Mouse (Mus musculus): Measurements from ENCODE around the gene Rfc2. TPM values are rescaled to one million over a fixed set of nuclear protein-coding genes. Genes with fewer than 3 reads are reported as not detected.
A peak's percentile ranks its signal among the peaks of the same experiment; 100 is the strongest.

Rfc2 gene
- polyA plus RNA-seq, 1 experiment = 124 TPM

DNA sequence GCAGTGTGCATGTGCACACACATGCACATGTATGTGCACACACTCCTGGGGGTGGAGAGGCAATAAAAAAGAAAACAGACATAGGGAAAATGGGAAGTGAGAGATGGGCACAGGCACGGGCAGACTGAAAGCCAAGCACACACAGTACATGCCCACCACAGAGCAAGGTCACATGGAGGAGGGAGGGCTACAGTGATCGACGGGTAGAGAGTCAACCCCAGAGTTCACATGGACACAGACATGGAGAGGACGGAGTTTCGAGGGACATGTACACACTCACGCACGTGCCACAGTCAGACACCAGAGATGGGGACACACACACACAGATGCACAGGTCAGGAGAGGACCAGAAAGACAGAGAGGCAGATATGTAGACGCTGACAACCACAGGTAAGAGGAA, 34.2 kb downstream of the Rfc2 start:
- Histone ChIP-seq H3K4me3 (ENCODE audit: insufficient read depth, low read length) (no peak overlapping the region), H3K27ac (ENCODE audit: insufficient read depth, low read length) (peak overlapping the region; percentile 39), H3K4me1 (ENCODE audit: control insufficient read depth, insufficient read depth, low read length) (peaks cover 6% of the 10 kb centered on the region)
- TF ChIP-seq POLR2A (IDR thresholded peaks at IDR 0.05; ENCODE audit: extremely low read depth, insufficient read depth, low read length) = no peak
- no peak for TF ChIP-seq CTCF (IDR thresholded peaks at IDR 0.05; ENCODE audit: extremely low read depth, insufficient read depth, low read length)

DNA sequence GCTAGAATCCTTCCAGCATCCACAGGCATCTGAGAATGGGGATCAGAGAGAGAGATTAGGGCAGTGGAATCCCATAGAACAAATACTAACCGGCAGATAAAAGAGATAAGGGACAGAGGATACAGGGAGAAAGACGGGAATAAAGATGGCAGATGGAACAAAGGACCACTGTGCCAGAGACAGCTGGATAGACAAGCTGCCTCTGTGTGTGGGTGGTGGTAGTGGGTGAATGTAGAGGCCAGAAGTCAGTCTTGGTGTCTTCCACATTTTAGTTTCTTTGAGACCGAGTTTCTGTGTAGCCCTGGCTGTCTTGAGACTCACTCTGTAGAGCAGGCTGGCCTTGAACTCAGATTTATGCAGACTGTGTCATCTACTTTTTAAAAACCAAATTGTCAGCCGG, 34.6 kb downstream of the Rfc2 start:
- no peak for TF ChIP-seq CTCF (IDR thresholded peaks at IDR 0.05; ENCODE audit: extremely low read depth, insufficient read depth, low read length)
- no peak for TF ChIP-seq POLR2A (IDR thresholded peaks at IDR 0.05; ENCODE audit: extremely low read depth, insufficient read depth, low read length)
- Histone ChIP-seq H3K4me3 (ENCODE audit: insufficient read depth, low read length) (no peak overlapping the region), H3K27ac (ENCODE audit: insufficient read depth, low read length) (peak overlapping the region; percentile 39), H3K4me1 (ENCODE audit: control insufficient read depth, insufficient read depth, low read length) (peaks cover 6% of the 10 kb centered on the region)

- Histone ChIP-seq H3K4me3 (ENCODE audit: insufficient read depth, low read length) (no peak overlapping the region), H3K27ac (ENCODE audit: insufficient read depth, low read length) (no peak overlapping the region), H3K4me1 (ENCODE audit: control insufficient read depth, insufficient read depth, low read length) (peaks cover 4% of the 10 kb centered on the region)
- TF ChIP-seq POLR2A (IDR thresholded peaks at IDR 0.05; ENCODE audit: extremely low read depth, insufficient read depth, low read length) = no peak
- TF ChIP-seq CTCF (IDR thresholded peaks at IDR 0.05; ENCODE audit: extremely low read depth, insufficient read depth, low read length) = peak; percentile 93
These were observed 35.9 kb downstream of the Rfc2 start for GRCm38 (mm10) chr5:134617071-134617470.

DNA sequence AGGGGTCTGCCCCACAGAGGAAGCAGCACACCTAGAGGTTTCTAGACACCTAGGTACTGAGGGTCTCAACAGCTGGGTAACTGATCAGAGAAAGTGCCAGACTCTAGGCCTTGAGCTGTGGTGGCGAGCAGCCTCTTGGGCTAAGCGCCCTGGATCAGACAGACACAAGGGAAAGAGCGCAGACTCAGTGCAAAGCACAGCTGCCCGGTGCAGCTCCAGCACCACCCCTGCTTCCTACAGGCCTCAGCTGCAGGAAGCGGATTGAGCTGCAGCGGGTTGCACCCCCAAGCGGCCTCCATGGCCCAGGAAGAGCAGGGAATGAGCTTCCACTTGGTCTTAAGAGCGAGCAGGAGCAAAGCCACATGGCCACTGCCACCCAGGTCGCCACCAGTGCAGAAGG, 39.3 kb downstream of the Rfc2 start:
- Histone ChIP-seq H3K4me1 (ENCODE audit: control insufficient read depth, insufficient read depth, low read length) (peaks cover 4% of the 10 kb centered on the region), H3K4me3 (ENCODE audit: insufficient read depth, low read length) (no peak overlapping the region), H3K27ac (ENCODE audit: insufficient read depth, low read length) (peak overlapping the region; percentile 45; the same call in 1 of the 2 replicates)
- TF ChIP-seq CTCF (IDR thresholded peaks at IDR 0.05; ENCODE audit: extremely low read depth, insufficient read depth, low read length) = no peak
- TF ChIP-seq POLR2A (IDR thresholded peaks at IDR 0.05; ENCODE audit: extremely low read depth, insufficient read depth, low read length) = no peak

DNA sequence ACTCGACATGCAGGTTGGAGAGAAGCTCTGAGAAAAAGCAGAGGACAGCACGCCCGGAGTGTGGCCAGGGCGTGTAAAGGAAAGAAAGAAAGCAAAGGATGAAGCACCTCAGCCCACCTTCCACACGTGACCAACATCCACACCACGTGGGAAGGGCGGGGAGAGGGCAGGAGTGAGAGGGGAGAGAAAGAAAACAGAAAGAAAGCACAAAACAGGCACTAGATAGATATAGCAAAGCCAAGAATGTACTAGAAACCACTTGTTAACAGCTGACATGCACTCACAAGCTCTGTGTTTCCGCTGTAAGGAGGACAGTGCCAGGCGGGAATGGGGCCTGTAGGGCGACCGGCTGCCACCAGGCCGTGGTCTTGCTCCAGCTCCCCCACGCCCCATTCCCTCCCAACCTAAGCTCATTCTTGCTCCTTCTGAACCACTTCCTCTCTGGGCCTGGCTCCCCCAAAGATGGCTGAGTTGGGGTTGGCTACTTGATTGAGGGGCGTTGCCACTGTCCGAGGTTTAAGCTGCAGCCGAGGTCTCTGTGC, 40.0 kb downstream of the Rfc2 start:
- TF ChIP-seq POLR2A (IDR thresholded peaks at IDR 0.05; ENCODE audit: extremely low read depth, insufficient read depth, low read length) = no peak
- Histone ChIP-seq H3K27ac (ENCODE audit: insufficient read depth, low read length) (peak overlapping the region; percentile 45), H3K4me3 (ENCODE audit: insufficient read depth, low read length) (no peak overlapping the region), H3K4me1 (ENCODE audit: control insufficient read depth, insufficient read depth, low read length) (peaks cover 3% of the 10 kb centered on the region; the same call in 1 of the 2 replicates)

GRCm38 (mm10) chr5:134622069-134622468, 40.9 kb downstream of the Rfc2 start:
- no peak overlapping the region for H3K27ac ChIP-seq (ENCODE audit: insufficient read depth, low read length)
- H3K4me1 ChIP-seq (ENCODE audit: control insufficient read depth, insufficient read depth, low read length) = peaks cover 3% of the 10 kb centered on the region; the same call in 1 of the 2 replicates
- no peak overlapping the region for H3K4me3 ChIP-seq (ENCODE audit: insufficient read depth, low read length)
- TF ChIP-seq POLR2A (IDR thresholded peaks at IDR 0.05; ENCODE audit: extremely low read depth, insufficient read depth, low read length) (no peak), CTCF (IDR thresholded peaks at IDR 0.05; ENCODE audit: extremely low read depth, insufficient read depth, low read length) (no peak)

- no peak overlapping the region for H3K27ac ChIP-seq (ENCODE audit: insufficient read depth, low read length)
- H3K4me3 ChIP-seq (ENCODE audit: insufficient read depth, low read length) = no peak overlapping the region
- TF ChIP-seq CTCF (IDR thresholded peaks at IDR 0.05; ENCODE audit: extremely low read depth, insufficient read depth, low read length) = no peak
- no peak for TF ChIP-seq POLR2A (IDR thresholded peaks at IDR 0.05; ENCODE audit: extremely low read depth, insufficient read depth, low read length)
- H3K4me1 ChIP-seq (ENCODE audit: control insufficient read depth, insufficient read depth, low read length) = peaks cover 3% of the 10 kb centered on the region
These were observed 48.3 kb downstream of the Rfc2 start for GRCm38 (mm10) chr5:134629508-134629907.

DNA sequence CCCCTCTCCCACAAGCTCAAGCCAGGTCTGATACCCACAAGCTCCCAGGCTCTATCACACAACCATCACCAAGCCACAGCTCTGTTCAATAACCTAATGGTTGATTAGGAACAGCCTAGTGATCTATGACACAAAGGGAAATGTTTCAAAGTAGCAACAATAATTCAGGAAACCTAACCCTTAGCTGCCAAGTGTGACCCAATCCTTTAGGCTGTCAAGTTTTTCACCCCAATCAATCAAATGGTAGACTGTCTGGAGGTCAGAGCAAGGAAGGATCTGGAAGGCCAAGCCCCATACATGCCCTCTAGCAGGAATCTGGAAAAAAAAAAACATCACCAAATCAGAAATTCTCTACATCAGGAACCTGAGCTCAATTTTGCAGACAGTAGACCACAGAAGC, 49.7 kb downstream of the Rfc2 start:
- no peak overlapping the region for H3K27ac ChIP-seq (ENCODE audit: insufficient read depth, low read length)
- no peak overlapping the region for H3K4me3 ChIP-seq (ENCODE audit: insufficient read depth, low read length)
- TF ChIP-seq CTCF (IDR thresholded peaks at IDR 0.05; ENCODE audit: extremely low read depth, insufficient read depth, low read length) (no peak), POLR2A (IDR thresholded peaks at IDR 0.05; ENCODE audit: extremely low read depth, insufficient read depth, low read length) (no peak)
- H3K4me1 ChIP-seq (ENCODE audit: control insufficient read depth, insufficient read depth, low read length) = peaks cover 3% of the 10 kb centered on the region

- Histone ChIP-seq H3K27ac (ENCODE audit: insufficient read depth, low read length) (no peak overlapping the region), H3K4me3 (ENCODE audit: insufficient read depth, low read length) (no peak overlapping the region), H3K4me1 (ENCODE audit: control insufficient read depth, insufficient read depth, low read length) (peaks cover 6% of the 10 kb centered on the region)
- TF ChIP-seq CTCF (IDR thresholded peaks at IDR 0.05; ENCODE audit: extremely low read depth, insufficient read depth, low read length) = no peak
- TF ChIP-seq POLR2A (IDR thresholded peaks at IDR 0.05; ENCODE audit: extremely low read depth, insufficient read depth, low read length) = no peak
These were observed 51.7 kb downstream of the Rfc2 start for GRCm38 (mm10) chr5:134632841-134633240.

DNA sequence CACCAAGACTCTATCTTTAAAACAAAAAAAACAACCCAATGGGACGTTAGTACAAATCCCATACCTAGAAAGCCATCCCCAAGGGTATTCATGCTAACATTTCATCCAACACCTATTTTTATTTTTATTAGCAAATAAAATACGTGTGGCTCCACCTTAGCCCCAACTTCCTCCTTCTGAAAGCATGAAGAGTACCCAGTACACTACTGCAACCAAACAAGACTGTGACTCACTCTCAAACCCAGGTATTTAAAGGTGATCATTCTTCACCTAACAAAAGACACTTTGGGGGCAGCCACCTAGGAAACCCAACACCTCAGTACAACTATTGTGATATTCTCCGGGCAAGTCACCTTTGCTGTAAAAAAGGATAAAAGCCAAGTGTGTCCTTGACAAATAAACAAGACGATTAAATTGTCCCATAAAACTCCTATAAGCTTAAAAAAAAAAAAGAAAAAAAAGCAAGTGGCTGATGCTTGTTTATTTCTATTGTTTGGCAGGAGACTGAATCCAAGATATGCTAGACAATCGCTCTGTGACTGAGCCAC, 56.7 kb downstream of the Rfc2 start:
- Histone ChIP-seq H3K4me3 (ENCODE audit: insufficient read depth, low read length) (peak overlapping the region; percentile 53), H3K27ac (ENCODE audit: insufficient read depth, low read length) (peak overlapping the region; percentile 71; the same call in 1 of the 2 replicates), H3K4me1 (ENCODE audit: control insufficient read depth, insufficient read depth, low read length) (peaks cover 4% of the 10 kb centered on the region)
- TF ChIP-seq CTCF (IDR thresholded peaks at IDR 0.05; ENCODE audit: extremely low read depth, insufficient read depth, low read length) (no peak), POLR2A (IDR thresholded peaks at IDR 0.05; ENCODE audit: extremely low read depth, insufficient read depth, low read length) (no peak)

Measured in cortical plate, adult 2 months (tissue).